Mouse (Mus musculus) heart, embryonic 16.5 days (tissue): ENCODE results near the gene Slit1. TPM values are rescaled to one million over a fixed set of nuclear protein-coding genes. Genes with fewer than 3 reads are reported as not detected.

Experiments
- ATAC-seq: fragments of 200-750 bp; cut with Nextera tagmentation; replicated peaks from 2 replicates; pipeline ENCODE4 v1.8.0; 2017; ENCODE audit warnings: moderate number of reproducible peaks; ENCODE audit not compliant: insufficient read depth, low FRiP score; ENCODE audit errors: extremely low read depth
- H3K27ac ChIP-seq: fragments of 300-500 bp; sonication (generic); 2 replicates; pipeline ENCODE4 v1.5.1; 2014; ENCODE audit warnings: mild to moderate bottlenecking, low read length, control low read depth, moderate library complexity
- H3K27me3 ChIP-seq: fragments of 300-500 bp; sonication (generic); 2 replicates; pipeline ENCODE4 v1.6.1; 2014; ENCODE audit warnings: low read length, mixed read lengths; ENCODE audit not compliant: control insufficient read depth, insufficient read depth
- H3K36me3 ChIP-seq: fragments of 300-500 bp; sonication (generic); 2 replicates; pipeline ENCODE4 v1.6.1; 2014; ENCODE audit not compliant: control insufficient read depth, insufficient read depth
- H3K4me1 ChIP-seq: fragments of 300-500 bp; sonication (generic); 2 replicates; pipeline ENCODE4 v1.6.1; 2014; ENCODE audit warnings: low read length, mixed read lengths; ENCODE audit not compliant: control insufficient read depth, insufficient read depth
- H3K4me2 ChIP-seq: fragments of 300-500 bp; sonication (generic); 2 replicates; pipeline ENCODE4 v1.6.1; 2014; ENCODE audit warnings: low read depth, mild to moderate bottlenecking, control low read depth, low read length
- H3K4me3 ChIP-seq: fragments of 300-500 bp; sonication (generic); 2 replicates; pipeline ENCODE4 v1.5.1; 2014; ENCODE audit warnings: mild to moderate bottlenecking, control low read depth, low read length
- H3K9ac ChIP-seq: fragments of 300-500 bp; sonication (generic); 2 replicates; pipeline ENCODE4 v1.6.1; 2014; ENCODE audit warnings: low read length, control low read depth
- H3K9me3 ChIP-seq: fragments of 300-500 bp; sonication (generic); replicated peaks from 2 replicates; pipeline ENCODE4 v1.6.1; 2016; ENCODE audit warnings: low read length; ENCODE audit not compliant: control insufficient read depth
- WGBS: fragments of 180-500 bp; shearing (Covaris S2); extraction: QIAGEN DNeasy Blood & Tissue Kit; methylation state at CpG from one replicate; pipeline ENCODE4 v1.1.7; 2014; 5-methylcytosine and 5-hydroxymethylcytosine counted together
- polyA plus RNA-seq: library from polyadenylated mRNA; unstranded; fragments of >200 nt; fragmentation: Nextera tagmentation; extraction: Ambion mirVana; gene quantifications from 2 replicates; pipeline ENCODE4 v1.2.1, GENCODE M21; 2015

Gene Slit1
- polyA plus RNA-seq, 1 experiment from 2014 or later: 0.21 TPM

- WGBS: 58% methylated on average over 17 of the region's 17 CpGs
- no peaks in the 10 kb centered on the region for H3K4me1 ChIP-seq
- H3K27me3 ChIP-seq: peaks cover 52% of the 10 kb centered on the region
These were observed 83.0 kb downstream of the Slit1 start for GRCm38 (mm10) chr19:41660294-41660998.

GRCm38 (mm10) chr19:41657446-41657845 is 86.0 kb downstream of the Slit1 start:
- Histone ChIP-seq H3K36me3 (no peaks in the 10 kb centered on the region), H3K27ac (no peak overlapping the region), H3K4me1 (no peaks in the 10 kb centered on the region), H3K9ac (no peak overlapping the region), H3K9me3 (no peaks in the 10 kb centered on the region), H3K4me3 (no peak overlapping the region), H3K4me2 (no peak overlapping the region), H3K27me3 (peaks cover 32% of the 10 kb centered on the region)
- 19% methylated on average over 9 of the region's 9 CpGs for WGBS
- no peak for ATAC-seq

More at GRCm38 (mm10) chr19:41660294-41660998, 83.0 kb downstream of the Slit1 start:
- no peak for ATAC-seq
- Histone ChIP-seq H3K9ac (no peak overlapping the region), H3K4me2 (no peak overlapping the region), H3K9me3 (no peaks in the 10 kb centered on the region), H3K27ac (no peak overlapping the region), H3K36me3 (no peaks in the 10 kb centered on the region), H3K4me3 (no peak overlapping the region)

- no peaks in the 10 kb centered on the region for H3K9me3 ChIP-seq
- H3K36me3 ChIP-seq: no peaks in the 10 kb centered on the region
- no peak overlapping the region for H3K4me3 ChIP-seq
- H3K27me3 ChIP-seq: peaks cover 31% of the 10 kb centered on the region
- H3K27ac ChIP-seq: no peak overlapping the region
- WGBS: 68% methylated on average over 14 of the region's 14 CpGs
- H3K4me2 ChIP-seq: no peak overlapping the region
- H3K9ac ChIP-seq: no peak overlapping the region
- no peak for ATAC-seq
- no peaks in the 10 kb centered on the region for H3K4me1 ChIP-seq
These were observed 86.8 kb downstream of the Slit1 start for GRCm38 (mm10) chr19:41656671-41657070.

- Histone ChIP-seq H3K27me3 (peaks cover 31% of the 10 kb centered on the region), H3K9ac (no peak overlapping the region), H3K9me3 (no peaks in the 10 kb centered on the region), H3K27ac (no peak overlapping the region), H3K36me3 (no peaks in the 10 kb centered on the region), H3K4me3 (no peak overlapping the region), H3K4me2 (no peak overlapping the region), H3K4me1 (no peaks in the 10 kb centered on the region)
- 5% methylated on average over 9 of the region's 9 CpGs for WGBS
- no peak for ATAC-seq
These were observed 87.5 kb downstream of the Slit1 start for GRCm38 (mm10) chr19:41655970-41656369.

GRCm38 (mm10) chr19:41655089-41655783 is 88.2 kb downstream of the Slit1 start:
- H3K4me2 ChIP-seq: no peak overlapping the region
- 22% methylated on average over 6 of the region's 6 CpGs for WGBS
- H3K9ac ChIP-seq: no peak overlapping the region
- no peaks in the 10 kb centered on the region for H3K4me1 ChIP-seq
- H3K27me3 ChIP-seq: peaks cover 32% of the 10 kb centered on the region
- no peak overlapping the region for H3K4me3 ChIP-seq
- H3K9me3 ChIP-seq: no peaks in the 10 kb centered on the region
- no peaks in the 10 kb centered on the region for H3K36me3 ChIP-seq
- no peak overlapping the region for H3K27ac ChIP-seq
- ATAC-seq: no peak

GRCm38 (mm10) chr19:41651967-41652366 is 91.5 kb downstream of the Slit1 start:
- WGBS: 40% methylated on average over 10 of the region's 10 CpGs
- Histone ChIP-seq H3K9ac (no peak overlapping the region), H3K27me3 (peaks cover 16% of the 10 kb centered on the region)

GRCm38 (mm10) chr19:41649394-41649793 is 94.1 kb downstream of the Slit1 start:
- Histone ChIP-seq H3K36me3 (no peaks in the 10 kb centered on the region), H3K9ac (no peak overlapping the region), H3K27ac (no peak overlapping the region), H3K4me2 (no peak overlapping the region), H3K27me3 (peaks cover 7% of the 10 kb centered on the region), H3K4me1 (peaks cover 6% of the 10 kb centered on the region; the same call in 1 of the 2 replicates), H3K9me3 (no peaks in the 10 kb centered on the region), H3K4me3 (no peak overlapping the region)
- ATAC-seq: no peak
- 32% methylated on average over 10 of the region's 10 CpGs for WGBS

More at GRCm38 (mm10) chr19:41651967-41652366, 91.5 kb downstream of the Slit1 start:
- Histone ChIP-seq H3K4me3 (no peak overlapping the region), H3K4me1 (peaks cover 6% of the 10 kb centered on the region; the same call in 1 of the 2 replicates), H3K36me3 (no peaks in the 10 kb centered on the region), H3K4me2 (no peak overlapping the region), H3K9me3 (no peaks in the 10 kb centered on the region), H3K27ac (no peak overlapping the region)
- no peak for ATAC-seq

GRCm38 (mm10) chr19:41646947-41647631 is 96.4 kb downstream of the Slit1 start:
- Histone ChIP-seq H3K27ac (no peak overlapping the region), H3K36me3 (no peaks in the 10 kb centered on the region), H3K4me2 (peak overlapping the region; percentile 61), H3K9ac (no peak overlapping the region; the same call in 1 of the 2 replicates), H3K9me3 (no peaks in the 10 kb centered on the region), H3K27me3 (peaks cover 7% of the 10 kb centered on the region), H3K4me3 (peak overlapping the region; percentile 30), H3K4me1 (peaks cover 6% of the 10 kb centered on the region; the same call in 1 of the 2 replicates)
- WGBS: 30% methylated on average over 16 of the region's 16 CpGs
- ATAC-seq: 0 out of 2 replicates have a peak, but pooled peaks have one; percentile 28
